Mouse (Mus musculus): Measurements from ENCODE around the gene Kcnj10. TPM values are rescaled to one million over a fixed set of nuclear protein-coding genes. Genes with fewer than 3 reads are reported as not detected.

Gene Kcnj10
- polyA plus RNA-seq, 1 experiment from 2014 or later: 0.24 TPM

DNA sequence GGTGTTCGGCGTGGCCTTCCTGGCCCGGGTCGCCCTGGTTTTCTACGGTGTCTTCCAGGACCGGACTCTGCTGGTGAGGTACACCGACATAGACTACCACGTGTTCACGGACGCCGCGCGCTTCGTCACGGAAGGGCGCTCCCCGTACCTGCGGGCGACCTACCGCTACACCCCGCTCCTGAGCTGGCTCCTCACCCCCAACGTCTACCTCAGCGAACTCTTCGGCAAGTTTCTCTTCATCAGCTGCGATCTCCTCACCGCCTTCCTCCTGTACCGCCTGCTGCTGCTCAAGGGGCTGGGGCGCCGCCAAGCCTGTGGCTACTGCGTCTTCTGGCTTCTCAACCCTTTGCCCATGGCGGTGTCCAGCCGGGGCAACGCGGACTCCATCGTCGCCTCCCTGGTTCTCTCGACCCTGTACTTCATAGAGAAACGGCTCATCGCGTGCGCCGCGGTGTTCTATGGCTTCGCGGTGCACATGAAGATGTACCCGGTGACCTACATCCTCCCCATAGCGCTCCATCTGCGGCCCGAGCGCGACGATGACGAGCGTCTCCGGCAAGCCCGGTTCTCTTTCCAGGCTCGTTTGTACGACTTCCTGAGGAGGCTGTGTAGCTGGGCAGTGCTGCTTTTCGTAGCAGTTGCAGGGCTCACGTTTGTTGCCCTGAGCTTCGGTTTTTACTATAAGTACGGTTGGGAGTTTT, 35.9 kb downstream of the Kcnj10 start:
- Histone ChIP-seq H3K9ac (peak overlapping the region; percentile 84), H3K36me3 (ENCODE audit: insufficient read depth) (peaks cover 22% of the 10 kb centered on the region), H3K9me3 (ENCODE audit: low read depth, low read length) (no peaks in the 10 kb centered on the region), H3K4me3 (ENCODE audit: low read depth, low read length) (peak overlapping the region; percentile 97), H3K27ac (ENCODE audit: low read depth) (peak overlapping the region; percentile 81), H3K27me3 (ENCODE audit: insufficient read depth, low read length) (no peaks in the 10 kb centered on the region), H3K4me2 (peak overlapping the region; percentile 97), H3K4me1 (ENCODE audit: insufficient read depth) (peaks cover 17% of the 10 kb centered on the region)
- 2% methylated on average over 62 of the region's 62 CpGs for WGBS
- DNase-seq (peak; percentile 31), ATAC-seq (ENCODE audit: insufficient read depth) (no peak)
- no peak for TF ChIP-seq CTCF (IDR thresholded peaks at IDR 0.05; ENCODE audit: low read depth)

DNA sequence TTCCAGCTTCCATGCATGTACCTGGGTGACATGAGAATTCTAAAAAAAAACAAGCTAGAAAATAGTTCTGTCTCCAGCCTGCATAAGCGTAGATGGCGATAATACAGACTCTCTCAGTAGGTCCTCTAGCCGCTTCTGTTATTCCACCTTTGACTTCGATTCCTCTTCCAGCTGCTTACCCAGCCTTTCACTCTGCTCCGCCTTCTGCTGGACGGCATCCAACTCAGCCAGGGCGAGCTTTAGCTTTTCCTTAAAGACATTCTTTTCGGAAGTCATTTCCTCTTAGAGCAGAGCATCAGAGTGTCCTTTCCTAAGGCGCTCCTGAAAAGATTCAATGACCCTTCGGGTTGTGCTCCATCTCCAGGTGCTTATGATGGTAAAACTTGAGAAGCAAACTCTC, 39.1 kb downstream of the Kcnj10 start:
- WGBS: 48% methylated on average over 10 of the region's 10 CpGs
- DNase-seq: peak; percentile 79
- Histone ChIP-seq H3K27me3 (ENCODE audit: insufficient read depth, low read length) (no peaks in the 10 kb centered on the region), H3K4me3 (ENCODE audit: low read depth, low read length) (no peak overlapping the region), H3K27ac (ENCODE audit: low read depth) (no peak overlapping the region), H3K4me2 (peak overlapping the region; percentile 19; the same call in 1 of the 2 replicates), H3K9me3 (ENCODE audit: low read depth, low read length) (no peaks in the 10 kb centered on the region), H3K9ac (no peak overlapping the region), H3K36me3 (ENCODE audit: insufficient read depth) (peaks cover 25% of the 10 kb centered on the region), H3K4me1 (ENCODE audit: insufficient read depth) (peaks cover 17% of the 10 kb centered on the region)
- ATAC-seq (ENCODE audit: insufficient read depth): no peak
- TF ChIP-seq CTCF (IDR thresholded peaks at IDR 0.05; ENCODE audit: low read depth): no peak

DNA sequence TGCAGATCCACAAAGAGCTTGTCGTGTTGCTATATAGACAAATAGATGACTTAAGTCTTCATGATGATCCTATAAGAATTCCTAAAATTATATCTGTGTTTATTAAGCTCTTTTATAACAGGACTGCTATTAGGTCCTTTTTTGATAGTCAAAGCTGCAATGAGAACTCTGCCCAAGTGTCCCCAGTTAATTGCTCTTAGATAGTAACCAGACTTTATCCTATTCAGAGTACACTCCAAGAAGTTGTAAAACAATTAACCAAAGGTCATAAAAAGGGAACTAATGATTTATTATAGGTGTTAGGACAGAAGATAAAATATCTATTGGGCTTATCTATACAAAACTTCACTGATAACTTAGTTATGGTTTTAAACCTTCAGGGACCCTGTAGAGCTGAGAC, 41.1 kb downstream of the Kcnj10 start:
- WGBS: 96% methylated on average over 1 of the region's 1 CpGs
- peaks cover 25% of the 10 kb centered on the region for H3K36me3 ChIP-seq (ENCODE audit: insufficient read depth)
- ATAC-seq (ENCODE audit: insufficient read depth): no peak
- no peaks in the 10 kb centered on the region for H3K9me3 ChIP-seq (ENCODE audit: low read depth, low read length)
- no peak for DNase-seq
- no peak for TF ChIP-seq CTCF (IDR thresholded peaks at IDR 0.05; ENCODE audit: low read depth)
- H3K4me2 ChIP-seq: no peak overlapping the region
- H3K4me3 ChIP-seq (ENCODE audit: low read depth, low read length): no peak overlapping the region
- no peak overlapping the region for H3K9ac ChIP-seq
- H3K27ac ChIP-seq (ENCODE audit: low read depth): no peak overlapping the region
- H3K27me3 ChIP-seq (ENCODE audit: insufficient read depth, low read length): no peaks in the 10 kb centered on the region
- H3K4me1 ChIP-seq (ENCODE audit: insufficient read depth): peaks cover 17% of the 10 kb centered on the region

DNA sequence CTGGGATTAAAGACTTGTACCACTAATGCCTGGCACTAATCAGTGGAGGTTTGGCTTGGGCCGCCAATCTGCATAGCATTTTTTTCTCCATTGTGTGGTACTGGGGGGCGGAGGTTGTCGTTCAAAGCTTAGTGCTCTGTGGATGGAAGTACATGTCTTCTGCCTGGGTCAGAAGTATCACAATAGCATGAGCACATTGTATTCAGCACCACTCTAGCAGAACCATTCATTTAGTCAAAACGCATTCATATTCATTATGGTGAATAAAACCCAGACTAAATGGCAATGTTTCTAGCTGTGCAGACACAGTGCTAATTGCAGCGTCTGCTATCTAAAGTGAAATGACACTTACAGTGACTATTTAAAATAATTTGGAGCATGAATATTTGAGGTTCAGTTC, 46.2 kb downstream of the Kcnj10 start:
- H3K27ac ChIP-seq (ENCODE audit: low read depth): no peak overlapping the region
- no peaks in the 10 kb centered on the region for H3K4me1 ChIP-seq (ENCODE audit: insufficient read depth)
- DNase-seq (no peak), ATAC-seq (ENCODE audit: insufficient read depth) (no peak)
- no peak for TF ChIP-seq CTCF (IDR thresholded peaks at IDR 0.05; ENCODE audit: low read depth)
- WGBS: 82% methylated on average over 5 of the region's 5 CpGs
- no peak overlapping the region for H3K4me2 ChIP-seq
- H3K36me3 ChIP-seq (ENCODE audit: insufficient read depth): 0 out of 2 replicates have a peak, but pooled peaks cover 3% of the 10 kb centered on the region
- no peak overlapping the region for H3K9ac ChIP-seq
- no peaks in the 10 kb centered on the region for H3K27me3 ChIP-seq (ENCODE audit: insufficient read depth, low read length)
- no peaks in the 10 kb centered on the region for H3K9me3 ChIP-seq (ENCODE audit: low read depth, low read length)
- no peak overlapping the region for H3K4me3 ChIP-seq (ENCODE audit: low read depth, low read length)

DNA sequence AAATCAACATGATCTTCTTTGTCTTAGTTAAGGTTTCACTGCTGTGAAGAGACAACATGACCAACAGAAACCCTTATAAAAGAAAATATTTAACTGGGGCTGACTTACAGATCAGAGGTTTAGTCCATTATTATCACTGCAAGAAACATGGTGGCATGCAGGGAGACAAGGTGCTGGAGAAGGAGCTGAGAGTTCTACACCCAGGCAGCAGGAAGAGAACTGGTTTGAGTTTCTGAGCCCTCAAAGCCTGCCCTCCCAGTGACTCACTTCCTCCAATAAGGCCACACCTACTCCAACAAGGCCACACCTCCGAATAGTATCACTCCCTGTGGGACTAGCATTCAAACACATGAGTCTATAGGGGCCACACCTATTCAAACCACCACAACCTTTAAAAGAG, 49.8 kb downstream of the Kcnj10 start:
- TF ChIP-seq CTCF (IDR thresholded peaks at IDR 0.05; ENCODE audit: low read depth): no peak
- ATAC-seq (ENCODE audit: insufficient read depth) (no peak), DNase-seq (no peak)
- H3K36me3 ChIP-seq (ENCODE audit: insufficient read depth): no peaks in the 10 kb centered on the region
- no peaks in the 10 kb centered on the region for H3K9me3 ChIP-seq (ENCODE audit: low read depth, low read length)
- 50% methylated on average over 1 of the region's 1 CpGs for WGBS
- no peak overlapping the region for H3K27ac ChIP-seq (ENCODE audit: low read depth)
- no peak overlapping the region for H3K4me2 ChIP-seq
- H3K27me3 ChIP-seq (ENCODE audit: insufficient read depth, low read length): no peaks in the 10 kb centered on the region
- H3K9ac ChIP-seq: no peak overlapping the region
- no peak overlapping the region for H3K4me3 ChIP-seq (ENCODE audit: low read depth, low read length)
- H3K4me1 ChIP-seq (ENCODE audit: insufficient read depth): no peaks in the 10 kb centered on the region

DNA sequence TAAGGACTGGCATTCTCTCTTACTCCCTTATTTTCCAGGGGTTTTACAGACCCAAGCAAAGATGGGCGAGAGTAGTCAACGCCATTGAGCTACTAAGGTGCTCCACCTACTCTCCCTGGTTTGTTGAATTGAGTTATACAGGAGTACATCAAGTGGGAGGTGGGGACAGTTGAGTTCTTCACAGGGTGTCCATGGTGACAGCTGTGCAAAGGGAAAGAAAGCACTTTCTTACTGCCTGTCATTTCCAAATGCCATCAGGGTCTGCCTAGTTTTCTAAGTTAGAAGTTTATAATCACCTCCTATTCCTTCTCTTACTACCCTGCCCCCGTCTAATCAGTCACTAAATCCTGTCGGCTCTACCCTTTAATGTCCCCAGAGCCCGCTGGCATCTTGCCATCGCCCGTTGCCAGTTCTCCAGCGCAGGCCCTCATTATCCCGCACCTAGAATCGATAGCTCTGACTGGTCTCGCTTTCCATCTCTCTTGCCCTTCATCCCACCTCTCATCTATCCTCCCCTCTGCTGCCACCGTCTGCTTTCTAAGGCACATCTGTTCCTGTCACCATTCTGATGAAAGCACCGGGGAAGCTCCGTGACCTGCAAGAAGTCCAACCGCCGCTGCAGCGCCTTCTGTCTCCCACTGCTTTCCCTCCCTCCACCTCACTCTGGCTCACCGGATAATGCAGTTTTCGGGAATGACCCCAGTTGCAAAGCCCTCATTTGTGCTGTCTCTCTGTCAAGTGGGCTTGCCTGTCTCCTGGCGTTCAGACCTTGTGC, 51.0 kb downstream of the Kcnj10 start:
- no peak overlapping the region for H3K4me3 ChIP-seq (ENCODE audit: low read depth, low read length)
- DNase-seq: peak; percentile 56
- no peak overlapping the region for H3K27ac ChIP-seq (ENCODE audit: low read depth)

DNA sequence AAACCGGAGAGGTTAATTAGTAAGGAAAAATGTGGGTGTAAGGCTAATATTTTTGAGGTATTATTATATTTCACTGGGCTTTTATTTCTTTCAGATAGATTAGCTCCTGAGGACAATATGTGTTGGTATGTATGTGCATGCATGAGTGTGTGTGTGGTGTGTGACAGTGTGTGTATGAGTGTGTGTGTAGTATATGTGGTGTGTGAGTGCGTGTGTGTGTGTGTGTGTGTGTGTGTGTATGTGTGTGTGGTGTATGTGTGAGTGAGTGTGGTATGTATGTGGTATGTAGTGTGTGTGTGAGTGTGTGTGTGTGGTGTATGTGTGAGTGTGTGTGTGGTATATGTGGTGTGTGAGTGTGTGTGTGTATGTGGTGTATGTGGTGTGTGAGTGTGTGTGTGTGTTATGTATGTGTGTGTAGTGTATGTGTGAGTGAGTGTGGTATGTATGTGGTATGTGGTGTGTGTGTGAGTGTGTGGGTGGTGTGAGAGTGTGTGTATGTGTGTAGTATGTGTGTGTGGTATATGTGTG, 51.7 kb downstream of the Kcnj10 start:
- Histone ChIP-seq H3K9me3 (ENCODE audit: low read depth, low read length) (no peaks in the 10 kb centered on the region), H3K27ac (ENCODE audit: low read depth) (no peak overlapping the region), H3K36me3 (ENCODE audit: insufficient read depth) (no peaks in the 10 kb centered on the region), H3K27me3 (ENCODE audit: insufficient read depth, low read length) (no peaks in the 10 kb centered on the region), H3K4me1 (ENCODE audit: insufficient read depth) (no peaks in the 10 kb centered on the region), H3K4me2 (no peak overlapping the region), H3K4me3 (ENCODE audit: low read depth, low read length) (no peak overlapping the region), H3K9ac (no peak overlapping the region)
- 69% methylated on average over 2 of the region's 2 CpGs for WGBS
- TF ChIP-seq CTCF (IDR thresholded peaks at IDR 0.05; ENCODE audit: low read depth): no peak
- ATAC-seq (ENCODE audit: insufficient read depth) (peak; percentile 28; the same call in 1 of the 2 replicates), DNase-seq (no peak)

More for the DNA sequence above, 51.0 kb downstream of the Kcnj10 start:
- peak; percentile 59; the same call in 1 of the 2 replicates for ATAC-seq (ENCODE audit: insufficient read depth)
- TF ChIP-seq CTCF (IDR thresholded peaks at IDR 0.05; ENCODE audit: low read depth): no peak
- H3K9ac ChIP-seq: no peak overlapping the region
- peak overlapping the region; percentile 29; the same call in 1 of the 2 replicates for H3K4me2 ChIP-seq
- H3K36me3 ChIP-seq (ENCODE audit: insufficient read depth): no peaks in the 10 kb centered on the region
- H3K4me1 ChIP-seq (ENCODE audit: insufficient read depth): no peaks in the 10 kb centered on the region
- 14% methylated on average over 20 of the region's 20 CpGs for WGBS
- no peaks in the 10 kb centered on the region for H3K9me3 ChIP-seq (ENCODE audit: low read depth, low read length)
- no peaks in the 10 kb centered on the region for H3K27me3 ChIP-seq (ENCODE audit: insufficient read depth, low read length)

Data from lung, embryonic 14.5 days (tissue).